Mouse (Mus musculus) adrenal gland, postnatal 14 days (tissue): Measurements from ENCODE around the gene A730049H05Rik. TPM values are rescaled to one million over a fixed set of nuclear protein-coding genes. Genes with fewer than 3 reads are reported as not detected.

ENCODE experiments used
- DNase-seq: peaks from one replicate; pipeline ENCODE4 v3.0.0; 2021; ENCODE audit warnings: mixed read lengths
- total RNA-seq: library from RNA; stranded (reverse); gene quantifications from 2 replicates; pipeline ENCODE4 v1.2.3, GENCODE M21; 2021

Gene A730049H05Rik
- total RNA-seq, 1 experiment from 2014 or later, result 2.7 TPM

DNA sequence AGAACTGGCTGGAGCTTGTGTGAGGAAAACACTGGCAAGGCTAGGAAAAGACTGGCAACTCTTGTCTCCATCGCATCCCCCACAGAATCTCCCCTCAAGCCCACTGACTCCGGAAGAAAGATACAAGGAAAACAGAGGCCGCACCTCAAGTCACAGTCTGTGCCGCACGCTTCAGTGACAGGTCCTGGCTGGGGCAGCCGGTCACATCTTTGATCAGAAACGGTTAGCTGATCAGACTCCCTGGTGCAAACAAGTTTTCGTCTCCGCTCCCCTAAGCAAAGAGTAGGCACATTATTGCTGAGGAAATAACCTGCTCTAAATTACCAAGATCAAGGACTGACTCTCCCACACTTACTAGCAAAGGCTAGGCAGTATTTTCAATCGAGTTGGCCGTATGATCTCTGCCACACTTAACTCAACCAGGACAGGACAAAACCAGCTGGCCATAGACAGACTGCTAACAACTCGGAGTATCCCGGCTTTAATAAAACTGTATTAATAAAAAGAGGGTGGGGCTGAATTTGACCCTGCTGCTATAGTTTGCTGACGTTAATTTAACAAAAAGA is 63.5 kb downstream of the A730049H05Rik start:
- DNase-seq, result no peak

- no peak for DNase-seq
Measured at GRCm38 (mm10) chr6:92882446-92882845, 66.2 kb downstream of the A730049H05Rik start.

GRCm38 (mm10) chr6:92883131-92883900 is 67.0 kb downstream of the A730049H05Rik start:
- no peak for DNase-seq

DNA sequence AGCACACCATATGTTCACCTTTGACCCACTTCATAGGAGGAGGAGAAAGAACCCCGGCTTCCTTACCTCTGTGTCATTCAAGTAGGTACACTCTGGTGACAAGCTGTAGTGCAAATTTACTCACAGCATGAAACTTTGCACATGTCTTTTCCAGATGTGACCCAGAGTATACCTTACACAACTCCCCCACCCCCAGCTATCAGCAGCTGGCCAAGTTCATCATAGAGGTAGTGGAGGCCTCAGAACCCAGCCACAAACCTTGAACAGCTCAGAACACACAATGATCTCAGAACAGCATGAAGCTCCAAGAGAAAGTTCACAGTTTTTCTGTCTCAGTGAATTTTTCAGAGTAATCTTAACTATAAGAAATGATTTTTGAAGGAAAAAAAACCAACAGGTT is 75.3 kb downstream of the A730049H05Rik start:
- no peak for DNase-seq

Other genes with a start within 250 kb of the A730049H05Rik start
- 6.7 and 7.7 TPM in 2 replicates for gene Prickle2, start 110.3 kb upstream of the A730049H05Rik start, total RNA-seq
- not detected in 2 replicates for gene Gm15737, start 52.9 kb downstream of the A730049H05Rik start, total RNA-seq
- 56.5 and 65.8 TPM in 2 replicates for gene Adamts9, start 127.0 kb downstream of the A730049H05Rik start, total RNA-seq